Mouse (Mus musculus) embryonic facial prominence, embryonic 13.5 days (tissue): ENCODE results near the gene Crtc1. TPM values are rescaled to one million over a fixed set of nuclear protein-coding genes. Genes with fewer than 3 reads are reported as not detected.

Source experiments
- ATAC-seq: fragments of 200-750 bp; cut with Nextera tagmentation; 2 replicates; pipeline ENCODE4 v1.8.0; 2017; ENCODE audit warnings: low read depth; ENCODE audit not compliant: insufficient number of reproducible peaks, insufficient read depth, low FRiP score, low TSS enrichment
- H3K27ac ChIP-seq: fragments of 300-500 bp; sonication (generic); 2 replicates; pipeline ENCODE4 v1.5.1; 2015; ENCODE audit warnings: moderate library complexity, mild to moderate bottlenecking, inconsistent platforms
- H3K27me3 ChIP-seq: fragments of 300-500 bp; sonication (generic); 2 replicates; pipeline ENCODE4 v1.6.1; 2015; ENCODE audit warnings: mild to moderate bottlenecking, inconsistent platforms
- H3K36me3 ChIP-seq: fragments of 300-500 bp; sonication (generic); 2 replicates; pipeline ENCODE4 v1.6.1; 2015; ENCODE audit warnings: mild to moderate bottlenecking, inconsistent platforms
- H3K4me1 ChIP-seq: fragments of 300-500 bp; sonication (generic); 2 replicates; pipeline ENCODE4 v1.6.1; 2015; ENCODE audit warnings: inconsistent platforms
- H3K4me2 ChIP-seq: fragments of 300-500 bp; sonication (generic); 2 replicates; pipeline ENCODE4 v1.6.1; 2015; ENCODE audit warnings: moderate library complexity, mild to moderate bottlenecking, inconsistent platforms
- H3K4me3 ChIP-seq: fragments of 300-500 bp; sonication (generic); 2 replicates; pipeline ENCODE4 v1.5.1; 2015; ENCODE audit warnings: mild to moderate bottlenecking, inconsistent platforms
- H3K9ac ChIP-seq: fragments of 300-500 bp; sonication (generic); 2 replicates; pipeline ENCODE4 v1.6.1; 2015; ENCODE audit warnings: mild to moderate bottlenecking, inconsistent platforms
- H3K9me3 ChIP-seq: fragments of 300-500 bp; sonication (generic); 2 replicates; pipeline ENCODE4 v1.6.1; 2016; ENCODE audit warnings: inconsistent platforms
- WGBS: fragments of 180-500 bp; shearing (Covaris S2); methylation state at CpG from one replicate; pipeline ENCODE4 v1.1.7; 2015; ENCODE audit warnings: mixed read lengths; 5-methylcytosine and 5-hydroxymethylcytosine counted together
- polyA plus RNA-seq: library from polyadenylated mRNA; unstranded; fragments of >200 nt; fragmentation: Nextera tagmentation; extraction: Ambion mirVana; gene quantifications from 2 replicates; pipeline ENCODE4 v1.2.1, GENCODE M21; 2015

The Crtc1 gene
- polyA plus RNA-seq, 1 experiment from 2014 or later, result 28.1 TPM

GRCm38 (mm10) chr8:70419879-70420643, 19.3 kb downstream of the Crtc1 start:
- Histone ChIP-seq H3K4me2 (no peak overlapping the region), H3K9ac (peak overlapping the region; percentile 46), H3K27ac (peak overlapping the region; percentile 44; the same call in 1 of the 2 replicates), H3K36me3 (no peaks in the 10 kb centered on the region), H3K27me3 (no peaks in the 10 kb centered on the region), H3K4me3 (no peak overlapping the region), H3K9me3 (no peaks in the 10 kb centered on the region), H3K4me1 (peaks cover 56% of the 10 kb centered on the region)
- no peak for ATAC-seq
- WGBS, result 79% methylated on average over 11 of the region's 11 CpGs

- peak overlapping the region; percentile 71 for H3K27ac ChIP-seq
- WGBS, result 23% methylated on average over 14 of the region's 14 CpGs
Measured at GRCm38 (mm10) chr8:70418954-70419353, 20.4 kb downstream of the Crtc1 start.

GRCm38 (mm10) chr8:70417914-70418313, 21.5 kb downstream of the Crtc1 start:
- ATAC-seq, result no peak
- H3K36me3 ChIP-seq, result peaks cover 8% of the 10 kb centered on the region; the same call in 1 of the 2 replicates
- 42% methylated on average over 10 of the region's 10 CpGs for WGBS
- no peak overlapping the region for H3K4me2 ChIP-seq
- no peaks in the 10 kb centered on the region for H3K27me3 ChIP-seq
- no peaks in the 10 kb centered on the region for H3K9me3 ChIP-seq
- peaks cover 56% of the 10 kb centered on the region for H3K4me1 ChIP-seq
- H3K9ac ChIP-seq, result no peak overlapping the region
- H3K27ac ChIP-seq, result peak overlapping the region; percentile 60
- H3K4me3 ChIP-seq, result no peak overlapping the region

More at GRCm38 (mm10) chr8:70418954-70419353, 20.4 kb downstream of the Crtc1 start:
- H3K4me3 ChIP-seq, result no peak overlapping the region
- H3K9me3 ChIP-seq, result no peaks in the 10 kb centered on the region
- peak; percentile 17; the same call in 1 of the 2 replicates for ATAC-seq
- peak overlapping the region; percentile 26; the same call in 1 of the 2 replicates for H3K4me2 ChIP-seq
- H3K36me3 ChIP-seq, result 0 out of 2 replicates have a peak, but pooled peaks cover under 1% of the 10 kb centered on the region
- H3K4me1 ChIP-seq, result peaks cover 56% of the 10 kb centered on the region
- no peak overlapping the region for H3K9ac ChIP-seq
- no peaks in the 10 kb centered on the region for H3K27me3 ChIP-seq

GRCm38 (mm10) chr8:70416941-70417340, 22.4 kb downstream of the Crtc1 start:
- Histone ChIP-seq H3K36me3 (peaks cover 12% of the 10 kb centered on the region; the same call in 1 of the 2 replicates), H3K4me1 (peaks cover 56% of the 10 kb centered on the region), H3K9ac (no peak overlapping the region), H3K9me3 (no peaks in the 10 kb centered on the region), H3K4me3 (no peak overlapping the region), H3K27ac (0 out of 2 replicates have a peak overlapping the region, but pooled peaks have one; percentile 60), H3K4me2 (no peak overlapping the region), H3K27me3 (no peaks in the 10 kb centered on the region)
- 43% methylated on average over 6 of the region's 6 CpGs for WGBS
- no peak for ATAC-seq

GRCm38 (mm10) chr8:70415540-70416451, 23.6 kb downstream of the Crtc1 start:
- no peak overlapping the region for H3K27ac ChIP-seq
- no peak for ATAC-seq
- no peaks in the 10 kb centered on the region for H3K27me3 ChIP-seq
- 67% methylated on average over 8 of the region's 8 CpGs for WGBS
- no peak overlapping the region for H3K4me2 ChIP-seq
- peak overlapping the region; percentile 46; the same call in 1 of the 2 replicates for H3K9ac ChIP-seq
- H3K4me1 ChIP-seq, result peaks cover 53% of the 10 kb centered on the region
- H3K36me3 ChIP-seq, result peaks cover 12% of the 10 kb centered on the region; the same call in 1 of the 2 replicates
- no peak overlapping the region for H3K4me3 ChIP-seq
- H3K9me3 ChIP-seq, result no peaks in the 10 kb centered on the region

GRCm38 (mm10) chr8:70414310-70414946, 25.0 kb downstream of the Crtc1 start:
- no peak overlapping the region for H3K9ac ChIP-seq
- ATAC-seq, result no peak
- H3K36me3 ChIP-seq, result peaks cover 15% of the 10 kb centered on the region; the same call in 1 of the 2 replicates
- H3K4me1 ChIP-seq, result peaks cover 43% of the 10 kb centered on the region
- no peaks in the 10 kb centered on the region for H3K27me3 ChIP-seq
- no peaks in the 10 kb centered on the region for H3K9me3 ChIP-seq
- no peak overlapping the region for H3K4me2 ChIP-seq
- H3K4me3 ChIP-seq, result no peak overlapping the region
- H3K27ac ChIP-seq, result no peak overlapping the region
- WGBS, result 85% methylated on average over 6 of the region's 6 CpGs

GRCm38 (mm10) chr8:70410281-70410680, 29.1 kb downstream of the Crtc1 start:
- no peaks in the 10 kb centered on the region for H3K27me3 ChIP-seq
- peaks cover 18% of the 10 kb centered on the region; the same call in 1 of the 2 replicates for H3K36me3 ChIP-seq
- no peak overlapping the region for H3K4me2 ChIP-seq
- H3K27ac ChIP-seq, result no peak overlapping the region
- no peak overlapping the region for H3K4me3 ChIP-seq
- H3K4me1 ChIP-seq, result peaks cover 39% of the 10 kb centered on the region
- ATAC-seq, result no peak
- no peak overlapping the region for H3K9ac ChIP-seq
- H3K9me3 ChIP-seq, result no peaks in the 10 kb centered on the region
- WGBS, result 91% methylated on average over 5 of the region's 5 CpGs

- Histone ChIP-seq H3K27me3 (no peaks in the 10 kb centered on the region), H3K4me3 (no peak overlapping the region), H3K36me3 (peaks cover 20% of the 10 kb centered on the region), H3K4me2 (no peak overlapping the region), H3K27ac (peak overlapping the region; percentile 83), H3K9ac (peak overlapping the region; percentile 51), H3K9me3 (no peaks in the 10 kb centered on the region; the same call in 1 of the 2 replicates), H3K4me1 (peaks cover 39% of the 10 kb centered on the region)
- no peak for ATAC-seq
- 65% methylated on average over 9 of the region's 9 CpGs for WGBS
Measured at GRCm38 (mm10) chr8:70409455-70409871, 29.9 kb downstream of the Crtc1 start.

- no peaks in the 10 kb centered on the region; the same call in 1 of the 2 replicates for H3K9me3 ChIP-seq
- peaks cover 24% of the 10 kb centered on the region for H3K36me3 ChIP-seq
- H3K27me3 ChIP-seq, result no peaks in the 10 kb centered on the region
- H3K27ac ChIP-seq, result peak overlapping the region; percentile 83
- H3K4me1 ChIP-seq, result peaks cover 39% of the 10 kb centered on the region
- no peak for ATAC-seq
- no peak overlapping the region for H3K4me3 ChIP-seq
- no peak overlapping the region; the same call in 1 of the 2 replicates for H3K4me2 ChIP-seq
- H3K9ac ChIP-seq, result peak overlapping the region; percentile 51; the same call in 1 of the 2 replicates
- WGBS, result 73% methylated on average over 10 of the region's 10 CpGs
Measured at GRCm38 (mm10) chr8:70409019-70409418, 30.4 kb downstream of the Crtc1 start.

GRCm38 (mm10) chr8:70408301-70408700, 31.1 kb downstream of the Crtc1 start:
- Histone ChIP-seq H3K27me3 (no peaks in the 10 kb centered on the region), H3K36me3 (peaks cover 20% of the 10 kb centered on the region), H3K4me3 (no peak overlapping the region), H3K9ac (peak overlapping the region; percentile 51; the same call in 1 of the 2 replicates), H3K9me3 (no peaks in the 10 kb centered on the region; the same call in 1 of the 2 replicates), H3K4me1 (peaks cover 39% of the 10 kb centered on the region), H3K4me2 (no peak overlapping the region; the same call in 1 of the 2 replicates), H3K27ac (peak overlapping the region; percentile 83; the same call in 1 of the 2 replicates)
- no peak for ATAC-seq
- WGBS, result 46% methylated on average over 6 of the region's 6 CpGs
